Mouse (Mus musculus): ENCODE data around the gene Tirap.

Gene Tirap

DNA sequence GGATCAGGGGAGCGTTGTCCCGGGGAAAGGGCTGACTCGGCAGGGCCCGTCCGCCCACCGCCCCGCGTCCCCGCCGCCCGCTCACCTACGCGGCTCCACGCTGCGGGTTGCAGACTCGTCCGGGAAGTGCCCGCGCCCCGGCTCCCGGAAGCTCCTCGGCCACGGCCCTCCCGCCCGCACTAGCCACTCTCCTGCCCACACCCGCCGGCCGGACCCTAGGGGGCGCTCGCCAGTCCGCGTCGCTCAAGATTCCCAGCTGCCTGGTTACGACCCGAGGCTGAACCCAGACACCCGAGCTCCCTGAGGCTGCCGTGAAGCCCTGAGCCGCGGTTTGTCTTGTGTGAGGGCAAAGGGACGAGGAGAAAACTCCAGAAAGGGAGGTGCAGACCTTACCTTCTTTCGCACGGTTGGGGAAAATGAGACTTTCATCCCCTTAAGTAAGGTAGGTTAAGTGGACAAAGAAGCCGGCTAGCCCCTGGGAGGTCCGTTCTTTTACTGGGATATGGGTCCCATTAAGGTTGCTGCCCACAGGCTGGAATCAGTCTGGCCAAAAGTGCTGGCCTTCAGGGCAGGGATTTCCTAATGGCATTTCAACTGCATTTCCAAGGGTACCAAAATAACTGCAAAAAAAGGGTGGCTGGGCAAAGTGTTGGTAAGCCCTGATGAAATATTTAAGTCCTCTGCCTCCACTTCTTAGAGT, at the start of gene Tirap, which contains the start of gene Srpr:
Gene Tirap (minus strand): TSS at position 520 of the 700 bp plus-strand sequence.
Gene Srpr (plus strand): TSS at position 404 of the 700 bp plus-strand sequence.
- peak; percentile 63 to 83 for DNase-seq (ENCODE audit: low spot score in 2 of 2)

DNA sequence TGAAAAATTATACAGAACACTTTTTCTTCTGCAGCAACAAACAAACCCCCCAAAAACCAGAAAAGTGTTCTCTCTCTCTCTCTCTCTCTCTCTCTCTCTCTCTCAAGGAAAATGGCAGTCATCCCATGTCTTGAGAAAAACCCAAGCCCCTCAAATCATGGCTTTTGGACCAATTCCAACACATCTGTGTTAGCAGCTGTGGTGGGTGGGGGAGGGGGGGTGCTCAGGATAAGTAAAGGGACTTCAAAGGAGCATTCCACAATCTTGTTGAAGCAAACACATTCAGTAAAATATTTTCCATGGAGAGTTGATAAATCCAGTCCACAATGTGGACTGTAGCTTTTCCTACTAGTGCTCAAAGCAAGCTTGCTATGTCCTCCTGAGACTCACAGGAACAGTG, 49.4 kb upstream of the Tirap start:
- no peak for DNase-seq (ENCODE audit: low spot score in 2 of 2)

DNA sequence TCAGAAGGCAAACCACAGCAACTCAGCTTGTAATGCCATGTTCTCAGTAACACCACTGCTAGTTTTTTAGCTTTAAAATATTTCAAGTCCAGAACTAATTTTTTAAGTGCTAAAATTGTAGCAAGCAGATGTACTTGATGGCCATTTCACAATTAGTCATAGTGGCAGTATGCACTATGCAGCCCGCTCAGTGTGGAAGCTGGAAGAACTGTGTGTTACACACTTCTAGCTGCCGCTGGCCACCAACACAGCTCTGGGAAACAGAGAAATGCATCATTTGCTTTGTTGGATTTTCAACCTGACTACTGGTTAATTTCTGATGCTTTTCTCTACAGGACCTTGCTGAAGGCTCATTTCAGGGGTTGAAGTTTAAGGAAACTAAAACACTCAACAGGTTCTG, 47.3 kb upstream of the Tirap start:
- DNase-seq (ENCODE audit: low spot score in 2 of 2) = no peak

DNA sequence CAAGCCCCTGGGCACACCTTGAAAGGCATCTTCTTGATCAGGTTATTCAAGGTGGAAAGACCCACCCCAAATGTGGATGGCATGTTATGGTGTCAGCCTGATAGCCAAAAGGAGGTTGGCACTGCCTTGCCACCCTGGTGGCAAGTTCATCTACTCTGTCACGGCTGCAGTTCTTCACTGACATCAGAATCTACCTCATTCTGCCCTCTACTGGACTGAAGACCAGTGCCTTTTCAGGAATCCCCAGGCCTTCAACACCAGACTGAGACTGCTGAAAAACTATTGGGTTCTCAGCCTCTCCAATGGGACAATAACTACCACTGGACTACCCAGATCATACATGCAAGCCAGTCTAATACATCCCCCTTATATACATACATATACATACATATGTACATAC, 39.6 kb upstream of the Tirap start:
- no peak for DNase-seq (ENCODE audit: low spot score in 2 of 2)

DNA sequence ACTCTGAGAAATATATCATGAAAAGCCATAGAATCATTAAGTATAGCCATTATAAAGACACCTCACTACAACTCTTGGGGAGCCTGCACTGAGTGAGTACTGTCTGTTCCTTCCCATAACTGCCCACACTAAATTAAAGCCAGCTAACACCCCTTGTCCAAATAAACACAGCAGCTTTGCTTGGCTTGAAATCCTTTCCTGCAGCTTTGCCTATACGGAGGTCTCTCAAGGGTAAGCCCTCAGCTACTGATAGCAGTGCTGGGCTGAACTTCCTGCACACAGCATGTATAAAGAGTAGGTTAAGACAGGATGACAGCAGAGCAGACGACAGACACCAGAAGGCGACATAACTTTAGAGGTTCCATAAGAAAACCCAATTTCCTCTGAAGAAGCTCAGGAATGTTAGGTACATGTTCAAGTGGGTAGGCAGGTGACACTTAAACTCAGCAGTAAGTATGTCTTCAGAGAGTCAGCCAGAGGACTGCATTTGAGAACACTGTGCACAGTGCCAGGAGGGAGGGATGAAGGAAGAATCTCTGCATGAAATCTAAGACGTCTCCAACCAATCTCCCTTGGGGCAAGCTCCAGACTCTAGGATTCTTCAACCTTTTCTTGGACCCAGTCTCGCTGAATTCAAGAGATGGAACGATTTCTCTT, 39.0 kb upstream of the Tirap start:
- DNase-seq (ENCODE audit: low spot score in 2 of 2) = no peak

DNA sequence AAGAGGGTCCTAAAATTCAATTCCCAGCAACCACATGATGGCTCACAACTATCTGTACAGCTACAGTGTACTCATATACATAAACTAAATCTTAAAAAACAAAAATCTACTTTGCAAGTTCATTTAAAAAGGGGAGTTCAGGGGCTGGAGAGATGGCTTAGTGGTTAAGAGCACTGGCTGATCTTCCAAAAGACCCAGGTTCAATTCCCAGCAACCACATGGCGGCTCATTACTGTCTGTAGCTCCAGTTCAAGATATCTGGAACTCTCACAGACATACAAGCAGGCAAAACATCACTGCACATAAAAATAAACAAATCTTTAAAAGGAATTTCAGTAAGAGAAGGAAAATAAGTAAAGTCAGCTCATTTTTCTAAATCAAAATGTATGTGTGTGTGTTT, 38.3 kb upstream of the Tirap start:
- no peak for DNase-seq (ENCODE audit: low spot score in 2 of 2)

DNA sequence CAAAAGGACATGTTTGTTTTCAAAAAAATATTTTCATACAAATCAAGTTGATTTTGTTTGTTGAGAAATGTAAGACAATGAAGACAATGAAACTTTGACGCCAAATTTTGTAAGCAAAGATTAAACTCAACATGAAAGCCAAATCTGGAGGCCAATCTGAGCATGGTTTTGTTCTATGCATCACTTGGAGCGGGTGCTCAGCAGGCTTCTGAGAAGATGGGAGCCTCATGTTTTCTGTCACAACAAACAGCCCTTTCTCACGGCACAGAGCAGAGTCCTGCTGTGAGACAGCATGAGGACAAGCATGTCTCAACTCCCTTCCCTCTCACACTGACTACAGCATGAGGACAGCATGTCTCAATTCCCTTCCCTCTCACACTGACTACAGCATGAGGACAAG, 35.9 kb upstream of the Tirap start:
- no peak for DNase-seq (ENCODE audit: low spot score in 2 of 2)

DNA sequence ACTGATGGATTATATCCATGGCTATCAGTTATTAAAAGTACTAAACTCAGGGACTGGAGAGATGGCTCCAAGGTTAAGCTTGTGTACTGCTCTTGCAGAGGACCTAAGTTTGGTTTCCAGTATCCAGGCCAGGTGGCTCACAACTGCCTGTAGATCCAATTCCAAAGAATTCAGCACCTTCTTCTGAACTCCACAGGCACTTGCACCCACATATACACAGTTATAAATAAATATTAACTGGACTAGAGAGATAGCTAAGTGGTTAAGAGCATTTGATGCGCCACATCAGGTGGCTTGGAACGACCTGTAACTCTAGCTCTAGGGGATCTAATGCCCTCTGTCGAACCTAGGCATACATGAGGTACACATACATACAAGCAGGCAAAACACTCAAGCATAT, 28.6 kb upstream of the Tirap start:
- no peak for DNase-seq (ENCODE audit: low spot score in 2 of 2)

DNA sequence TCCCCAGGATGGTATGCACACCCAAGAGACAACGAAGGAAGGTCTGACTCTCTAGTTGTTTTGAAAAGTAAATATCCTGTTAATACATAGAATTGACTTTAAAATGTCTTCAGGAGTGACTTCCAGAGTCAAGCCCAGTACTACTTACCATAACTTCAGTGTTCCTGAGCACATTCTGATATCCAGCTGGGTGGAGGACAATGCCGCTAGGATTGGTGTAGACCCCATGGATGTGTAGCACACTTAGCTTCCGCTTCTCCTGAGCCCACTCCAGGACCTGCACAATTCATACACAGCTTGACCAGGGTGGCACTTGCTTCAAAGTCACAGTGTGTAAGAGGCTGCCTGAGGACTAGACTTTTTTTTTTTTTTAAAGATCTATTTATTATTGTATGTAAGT, 23.4 kb upstream of the Tirap start:
- no peak for DNase-seq (ENCODE audit: low spot score in 2 of 2)

DNA sequence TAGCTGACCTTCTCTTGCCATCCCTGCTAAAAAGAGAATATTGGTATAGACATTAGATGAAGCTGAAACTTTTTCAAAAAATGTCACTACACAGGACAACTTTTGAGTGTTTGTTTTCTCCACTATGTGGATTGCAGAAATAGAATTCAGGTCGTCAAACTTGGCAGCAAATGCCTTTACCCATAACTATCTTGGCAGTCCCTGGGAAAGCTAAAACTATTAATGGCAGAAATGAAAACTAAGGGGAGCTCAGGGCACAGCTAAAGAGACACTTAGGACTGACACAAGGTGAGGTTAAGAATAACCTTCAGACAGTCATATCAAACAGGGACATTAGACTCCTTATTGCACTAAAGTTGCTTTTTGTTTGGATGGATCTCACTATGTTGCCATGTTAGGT, 17.9 kb upstream of the Tirap start:
- no peak for DNase-seq (ENCODE audit: low spot score in 2 of 2)

DNA sequence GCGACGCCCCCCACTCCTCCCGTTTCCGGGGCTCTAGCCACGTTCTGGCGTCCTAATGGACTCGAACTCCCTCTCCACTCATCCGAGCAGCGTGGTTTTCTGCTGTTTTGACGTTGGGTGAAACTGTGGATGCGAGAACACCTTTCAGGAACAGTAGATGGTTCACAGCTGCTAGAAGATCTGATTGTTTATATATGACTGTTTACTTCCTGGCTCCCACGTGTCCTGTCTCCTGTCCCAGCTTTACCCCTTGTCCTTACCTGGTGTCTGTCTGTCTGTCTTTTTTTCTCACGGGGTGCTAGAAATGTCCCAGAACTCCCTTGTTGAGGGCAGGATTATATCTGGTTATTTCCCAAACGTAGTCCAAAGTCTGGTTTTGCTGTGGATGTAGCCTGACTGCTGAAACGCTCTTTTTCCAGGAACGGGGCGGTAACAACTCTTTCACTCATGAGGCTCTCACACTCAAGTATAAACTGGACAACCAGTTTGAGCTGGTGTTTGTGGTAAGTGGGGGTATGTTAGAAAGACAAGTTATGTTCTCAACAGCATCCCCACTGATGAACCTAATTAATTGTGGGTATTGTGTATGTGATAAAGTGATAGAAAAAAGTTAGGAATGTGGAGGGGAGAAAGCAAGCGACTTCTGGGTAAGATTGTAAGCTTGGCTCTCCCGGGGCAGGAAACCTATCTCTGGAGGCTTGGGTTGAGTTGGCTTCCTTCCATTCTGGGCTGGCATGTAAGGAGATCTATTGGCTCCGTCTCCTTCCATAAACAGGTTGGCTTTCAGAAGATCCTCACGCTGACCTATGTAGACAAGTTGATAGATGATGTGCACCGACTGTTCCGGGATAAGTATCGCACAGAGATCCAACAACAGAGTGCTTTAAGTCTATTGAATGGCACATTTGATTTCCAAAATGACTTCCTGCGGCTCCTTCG, 11.8 kb upstream of the Tirap start:
- DNase-seq (ENCODE audit: low spot score in 2 of 2) = no peak

DNA sequence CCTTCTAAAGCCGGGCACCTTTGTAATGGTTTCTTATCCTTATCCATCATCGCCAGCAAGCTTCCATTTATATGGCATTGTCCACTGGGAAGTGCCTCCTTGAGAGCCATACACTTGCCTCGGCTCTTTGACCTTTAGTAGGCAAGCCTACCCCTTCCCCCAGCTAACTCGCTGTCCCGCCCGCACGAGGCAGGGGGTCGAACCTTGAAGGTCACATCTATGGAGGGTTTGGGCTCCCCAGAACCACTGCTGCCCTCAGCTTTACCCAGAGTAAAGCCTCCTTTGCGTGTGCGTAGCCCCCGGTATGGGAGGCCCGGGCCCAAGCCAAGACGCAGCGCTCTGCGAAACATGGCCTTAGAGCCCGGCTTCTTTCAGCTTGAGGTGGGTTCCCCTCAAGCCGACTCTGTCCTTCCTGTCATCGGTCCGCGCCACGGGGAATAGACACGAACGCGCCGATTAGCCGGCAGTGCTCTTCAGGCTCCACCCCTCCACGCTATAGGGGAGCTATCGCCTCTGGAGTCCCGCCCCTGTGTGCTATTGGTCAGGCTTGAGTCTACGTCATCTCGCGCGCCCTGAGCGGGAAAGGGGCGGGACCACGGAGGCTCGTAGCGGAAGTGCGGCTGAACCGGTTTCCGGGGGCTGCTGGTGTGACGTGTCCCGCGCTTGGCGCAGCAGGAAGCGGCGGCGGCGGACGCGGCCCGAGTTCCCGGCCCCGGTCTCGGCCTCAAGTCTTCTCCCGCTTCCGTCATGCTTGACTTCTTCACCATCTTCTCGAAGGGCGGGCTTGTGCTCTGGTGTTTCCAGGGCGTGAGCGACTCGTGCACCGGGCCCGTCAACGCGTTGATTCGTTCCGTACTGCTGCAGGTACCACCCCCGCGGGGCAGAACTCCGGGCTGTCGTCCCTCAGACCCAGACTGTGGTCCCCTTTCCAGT, 10.7 kb upstream of the Tirap start, which contains the start of gene Foxred1:
Gene Foxred1 (minus strand): TSS at position 514 of the 933 bp plus-strand sequence.
- peak; percentile 99 for DNase-seq (ENCODE audit: low spot score in 2 of 2)

DNA sequence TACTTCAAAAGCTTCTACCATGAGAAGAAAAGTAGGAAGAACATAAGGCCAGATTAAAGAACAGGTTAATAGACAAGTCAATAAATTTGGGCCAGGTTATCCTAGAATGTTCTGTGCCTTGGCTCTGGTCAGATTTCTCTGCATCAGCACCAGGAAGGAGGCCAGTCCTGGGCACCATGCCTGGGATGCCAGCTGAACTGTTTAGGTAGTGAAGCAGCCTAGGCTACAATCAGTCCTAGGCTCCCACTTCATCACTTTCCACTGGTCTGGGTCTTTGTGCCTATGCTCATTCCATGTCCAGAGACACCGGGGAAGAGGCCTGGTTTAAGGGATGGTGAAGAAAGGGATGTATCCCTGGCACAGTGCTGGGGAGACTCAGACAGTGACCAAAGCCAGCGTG, 4.3 kb upstream of the Tirap start:
- no peak for DNase-seq (ENCODE audit: low spot score in 2 of 2)

DNA sequence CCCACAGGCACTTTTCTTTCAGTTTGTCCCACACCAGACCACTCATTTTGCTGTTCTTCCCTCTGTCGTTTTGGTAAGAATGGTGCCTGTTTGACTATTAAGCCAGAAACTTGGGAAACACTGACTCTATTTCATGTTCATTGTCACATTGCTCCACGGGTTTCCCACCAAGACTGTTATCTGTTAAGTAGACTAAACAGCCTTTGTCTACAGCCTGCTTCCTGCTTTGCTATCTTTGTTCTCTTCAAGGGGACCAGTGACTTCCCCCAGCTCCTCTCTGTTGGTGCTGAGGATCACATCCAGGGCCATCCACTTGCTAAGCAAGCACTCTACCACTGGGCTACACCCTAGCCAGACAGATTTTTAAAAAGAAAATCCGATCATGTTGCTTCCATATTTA, 3.4 kb upstream of the Tirap start:
- no peak for DNase-seq (ENCODE audit: low spot score in 2 of 2)

DNA sequence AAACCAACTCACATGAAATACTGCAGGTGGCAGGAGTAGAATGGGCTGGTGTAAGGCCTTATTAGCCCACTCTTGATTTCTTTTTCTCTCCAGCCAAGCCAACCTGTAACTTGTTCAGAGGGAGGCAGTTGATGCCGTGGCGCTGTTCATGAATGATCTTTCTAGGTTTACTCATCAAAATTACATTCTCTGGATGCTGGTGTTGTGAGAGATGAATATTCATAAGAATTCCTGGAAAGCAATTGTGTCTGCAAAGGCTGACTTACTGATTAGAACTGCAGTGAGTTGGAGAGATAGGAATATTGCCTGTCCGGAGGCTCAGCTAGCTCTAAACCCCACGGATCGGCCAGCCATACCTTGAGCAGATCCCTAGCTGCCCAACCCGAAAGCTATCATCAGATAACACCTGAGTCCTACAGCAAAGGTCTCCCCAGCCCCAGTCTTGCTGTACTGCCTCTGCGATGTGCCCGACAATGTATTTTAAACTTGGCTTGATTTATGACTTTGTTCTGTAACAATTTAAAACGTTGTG, 504 bp upstream of the Tirap start:
- DNase-seq (ENCODE audit: low spot score in 2 of 2) = no peak

DNA sequence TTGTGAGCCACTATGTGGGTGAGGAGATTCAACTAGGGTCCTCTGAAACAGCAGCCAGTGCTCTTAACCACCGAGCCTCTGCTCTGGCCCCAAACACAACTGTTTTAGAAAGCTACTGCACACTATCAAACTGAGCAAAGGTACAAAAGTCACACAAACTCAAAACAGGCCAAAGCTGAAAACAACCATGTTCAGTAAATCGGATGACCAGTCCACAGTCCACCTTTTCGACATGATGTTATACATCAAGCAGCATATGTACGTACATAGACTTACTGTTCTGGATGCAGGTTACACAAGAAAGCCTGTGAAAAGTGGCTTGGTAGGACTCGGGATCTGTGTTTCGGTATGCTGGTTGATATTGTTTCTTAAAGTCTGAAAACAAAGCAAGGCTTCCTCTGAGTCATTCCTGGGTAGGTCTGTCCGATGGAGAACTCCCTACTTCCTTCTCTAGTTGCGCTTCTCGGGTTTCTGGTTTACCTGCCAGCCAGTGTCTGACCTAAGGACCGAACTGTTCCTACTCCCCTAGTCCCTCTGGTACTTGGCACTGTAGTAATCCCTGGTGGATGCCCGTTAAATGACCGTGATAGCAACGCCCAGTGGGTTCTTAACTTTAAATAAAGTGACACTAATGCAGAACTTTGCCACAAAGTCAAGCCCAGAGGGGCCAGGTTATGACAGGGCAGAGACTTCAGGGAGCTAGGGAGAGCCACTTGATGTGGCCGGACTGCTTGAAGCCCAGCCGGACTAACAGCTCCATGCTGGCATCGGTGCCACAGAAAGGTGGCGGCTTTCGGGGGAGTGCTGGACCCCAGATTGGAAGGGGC, 933 bp downstream of the Tirap start:
- DNase-seq (ENCODE audit: low spot score in 2 of 2) = no peak

DNA sequence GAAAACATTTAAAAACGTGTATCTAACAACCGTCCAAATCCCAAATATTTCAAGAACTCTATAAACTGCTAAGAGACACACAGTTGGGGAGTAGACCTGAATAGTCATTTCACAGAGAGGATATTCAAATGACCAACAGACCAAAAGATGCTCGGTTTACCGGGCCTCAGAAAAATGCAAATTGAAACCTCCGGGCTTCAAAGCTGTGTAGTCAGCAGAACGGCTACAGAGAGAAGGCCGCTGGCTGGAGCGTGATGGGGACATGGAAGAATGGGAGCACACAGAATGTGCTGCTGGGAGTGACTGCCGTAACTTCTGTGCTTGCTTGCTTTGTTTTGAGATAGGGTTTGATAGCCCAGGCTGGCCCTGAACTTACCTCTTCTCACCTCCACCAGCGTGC, 1.7 kb downstream of the Tirap start:
- DNase-seq (ENCODE audit: low spot score in 2 of 2) = no peak

DNA sequence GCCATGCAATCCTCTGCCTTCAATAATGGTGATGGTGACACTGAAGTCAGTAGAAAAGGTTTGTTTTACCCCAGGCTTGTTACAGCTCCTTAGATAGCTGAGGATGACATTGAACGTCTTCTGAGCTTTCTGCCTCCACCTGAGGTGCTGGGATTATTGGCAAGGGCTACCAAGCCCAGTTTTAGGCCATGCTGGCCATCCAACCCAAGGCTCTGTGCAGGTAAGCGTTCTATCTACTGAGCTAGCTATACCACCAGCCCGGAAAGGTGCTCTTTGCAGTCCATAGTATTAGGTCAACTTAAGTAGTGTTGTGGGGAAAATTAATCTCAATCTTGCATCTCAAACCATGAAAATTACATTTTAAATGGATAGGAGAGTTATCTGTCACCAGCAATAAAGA, 2.5 kb downstream of the Tirap start:
- no peak for DNase-seq (ENCODE audit: low spot score in 2 of 2)

DNA sequence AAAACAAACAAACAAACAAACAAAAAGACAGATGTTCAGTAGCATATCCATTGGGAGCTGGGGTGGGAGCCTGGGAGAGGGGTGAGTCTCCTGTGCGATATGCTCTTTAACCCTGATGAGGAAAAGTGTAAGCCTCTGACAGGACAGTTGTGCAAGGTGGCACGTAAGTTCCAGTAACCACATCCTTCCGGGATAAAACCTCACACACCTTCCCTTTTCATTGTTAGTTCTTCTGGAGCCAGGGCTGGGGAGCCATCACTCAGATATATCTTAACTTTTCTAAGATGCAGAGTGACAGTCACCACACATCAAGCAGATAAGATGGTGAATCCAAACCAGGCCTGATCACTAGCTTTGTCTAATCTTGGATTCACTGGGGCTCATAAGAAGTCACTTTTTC, 6.0 kb downstream of the Tirap start:
- DNase-seq (ENCODE audit: low spot score in 2 of 2) = no peak

DNA sequence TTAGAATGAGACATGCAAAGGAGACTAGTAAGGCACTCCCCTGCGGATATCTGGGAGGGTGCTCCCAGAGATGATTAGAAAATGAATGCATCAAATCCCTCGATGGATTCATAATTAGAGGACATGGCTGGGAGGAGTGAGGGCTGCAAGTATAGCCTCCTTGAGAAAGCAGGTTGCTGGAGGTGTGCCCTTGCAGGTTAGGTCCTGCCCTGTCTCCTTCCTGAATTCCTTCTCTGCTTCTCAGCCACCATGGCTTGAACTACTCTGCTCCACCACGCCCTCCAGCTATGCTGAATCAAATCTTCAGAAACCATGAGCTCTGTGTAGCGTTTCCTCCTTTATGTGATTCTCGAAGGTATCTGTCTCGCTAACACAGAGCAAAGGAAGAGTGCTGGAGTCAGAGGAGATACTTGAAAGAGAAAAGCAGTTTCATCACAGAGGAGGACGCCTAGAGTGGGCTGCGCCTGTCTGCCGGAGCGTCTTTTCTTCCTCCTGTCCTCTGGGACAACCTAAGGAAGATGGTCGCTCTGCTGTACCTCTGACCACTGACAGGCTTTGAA, 7.0 kb downstream of the Tirap start:
- no peak for DNase-seq (ENCODE audit: low spot score in 2 of 2)

Measured in thymus, postnatal 10 days (tissue).